Mouse (Mus musculus) midbrain, postnatal 0 days (tissue): Measurements from ENCODE around the gene Ier5l. TPM values are rescaled to one million over a fixed set of nuclear protein-coding genes. Genes with fewer than 3 reads are reported as not detected.

ENCODE experiments used
- ATAC-seq: fragments of 200-750 bp; cut with Nextera tagmentation; 2 replicates; pipeline ENCODE4 v1.8.0; 2017; ENCODE audit warnings: moderate number of reproducible peaks, mild to moderate bottlenecking, moderate TSS enrichment, moderate library complexity; ENCODE audit not compliant: low FRiP score
- DNase-seq: peaks from one replicate; pipeline ENCODE4 v3.0.0-alpha.2; 2015; ENCODE audit warnings: low spot score
- H3K27ac ChIP-seq: fragments of 300-500 bp; sonication (generic); 2 replicates; pipeline ENCODE4 v1.5.1; 2014; ENCODE audit warnings: low read depth, mild to moderate bottlenecking, low read length, mixed read lengths
- H3K27me3 ChIP-seq: fragments of 300-500 bp; sonication (generic); 2 replicates; pipeline ENCODE4 v1.6.1; 2014; ENCODE audit warnings: low read length, control low read depth, mixed read lengths; ENCODE audit not compliant: insufficient read depth
- H3K36me3 ChIP-seq: fragments of 300-500 bp; sonication (generic); 2 replicates; pipeline ENCODE4 v1.6.1; 2014; ENCODE audit warnings: low read length, control low read depth, mixed read lengths; ENCODE audit not compliant: insufficient read depth
- H3K4me1 ChIP-seq: fragments of 300-500 bp; sonication (generic); 2 replicates; pipeline ENCODE4 v1.6.1; 2014; ENCODE audit warnings: mild to moderate bottlenecking, control low read depth, antibody characterized with exemption, low read length, mixed read lengths; ENCODE audit not compliant: insufficient read depth
- H3K4me2 ChIP-seq: fragments of 300-500 bp; sonication (generic); 2 replicates; pipeline ENCODE4 v1.6.1; 2014; ENCODE audit warnings: low read depth, mild to moderate bottlenecking, low read length, mixed read lengths; ENCODE audit not compliant: poor library complexity, severe bottlenecking
- H3K4me3 ChIP-seq: fragments of 300-500 bp; sonication (generic); 2 replicates; pipeline ENCODE4 v1.5.1; 2014; ENCODE audit warnings: low read depth, mild to moderate bottlenecking, low read length, moderate library complexity
- H3K9ac ChIP-seq: fragments of 300-500 bp; sonication (generic); replicated peaks from 2 replicates; pipeline ENCODE4 v1.6.1; 2014; ENCODE audit warnings: mild to moderate bottlenecking, low read length, moderate library complexity, mixed read lengths; ENCODE audit not compliant: poor library complexity, severe bottlenecking
- H3K9me3 ChIP-seq: fragments of 300-500 bp; sonication (generic); 2 replicates; pipeline ENCODE4 v1.6.1; 2016; ENCODE audit warnings: low read length, control low read depth
- CTCF ChIP-seq: IDR thresholded peaks from 2 replicates; pipeline ENCODE4 v1.5.1; 2016; ENCODE audit warnings: antibody characterized with exemption, mild to moderate bottlenecking
- WGBS: fragments of 180-500 bp; shearing (Covaris S2); extraction: QIAGEN DNeasy Blood & Tissue Kit; methylation state at CpG from one replicate; pipeline ENCODE4 v1.1.7; 2014; 5-methylcytosine and 5-hydroxymethylcytosine counted together
- polyA plus RNA-seq: library from polyadenylated mRNA; unstranded; fragments of >200 nt; fragmentation: Nextera tagmentation; extraction: Ambion mirVana; gene quantifications from 2 replicates; pipeline ENCODE4 v1.2.1, GENCODE M21; 2015
- total RNA-seq: library from RNA; depleted of rRNA; stranded (reverse); fragments of >200 nt; gene quantifications from 2 replicates; pipeline ENCODE4 v1.2.3, GENCODE M21; 2014; rRNA removed

Gene Ier5l
- total RNA-seq (23.6 and 28.2 TPM in 2 replicates), polyA plus RNA-seq (2.6 and 3.2 TPM in 2 replicates)

GRCm38 (mm10) chr2:30474039-30474438, at the start of gene Ier5l:
Ier5l (minus strand) TSS chr2:30474219.
- Histone ChIP-seq H3K27me3 (no peaks in the 10 kb centered on the region), H3K9ac (peak within 1 kb of the TSS; percentile 82), H3K36me3 (no peaks in the 10 kb centered on the region), H3K4me2 (peak within 1 kb of the TSS; percentile 98), H3K4me3 (peak within 1 kb of the TSS; percentile 87), H3K4me1 (peaks cover 11% of the 10 kb centered on the region; the same call in 1 of the 2 replicates), H3K27ac (peak within 1 kb of the TSS; percentile 87), H3K9me3 (no peaks in the 10 kb centered on the region)
- TF ChIP-seq CTCF = no peak; the same call in 1 of the 2 replicates
- ATAC-seq = peak; percentile 89
- DNase-seq = peak; percentile 98
- under 1% methylated on average over 37 of the region's 37 CpGs for WGBS

GRCm38 (mm10) chr2:30523727-30524126, 49.7 kb upstream of the Ier5l start:
- 79% methylated on average over 8 of the region's 8 CpGs for WGBS
- no peak overlapping the region for H3K9ac ChIP-seq
- DNase-seq (no peak), ATAC-seq (no peak)
- no peak overlapping the region for H3K27ac ChIP-seq
- no peak overlapping the region for H3K4me3 ChIP-seq
- H3K4me1 ChIP-seq = no peaks in the 10 kb centered on the region
- no peaks in the 10 kb centered on the region for H3K36me3 ChIP-seq
- TF ChIP-seq CTCF = no peak
- no peaks in the 10 kb centered on the region for H3K27me3 ChIP-seq
- no peaks in the 10 kb centered on the region for H3K9me3 ChIP-seq
- H3K4me2 ChIP-seq = no peak overlapping the region

DNA sequence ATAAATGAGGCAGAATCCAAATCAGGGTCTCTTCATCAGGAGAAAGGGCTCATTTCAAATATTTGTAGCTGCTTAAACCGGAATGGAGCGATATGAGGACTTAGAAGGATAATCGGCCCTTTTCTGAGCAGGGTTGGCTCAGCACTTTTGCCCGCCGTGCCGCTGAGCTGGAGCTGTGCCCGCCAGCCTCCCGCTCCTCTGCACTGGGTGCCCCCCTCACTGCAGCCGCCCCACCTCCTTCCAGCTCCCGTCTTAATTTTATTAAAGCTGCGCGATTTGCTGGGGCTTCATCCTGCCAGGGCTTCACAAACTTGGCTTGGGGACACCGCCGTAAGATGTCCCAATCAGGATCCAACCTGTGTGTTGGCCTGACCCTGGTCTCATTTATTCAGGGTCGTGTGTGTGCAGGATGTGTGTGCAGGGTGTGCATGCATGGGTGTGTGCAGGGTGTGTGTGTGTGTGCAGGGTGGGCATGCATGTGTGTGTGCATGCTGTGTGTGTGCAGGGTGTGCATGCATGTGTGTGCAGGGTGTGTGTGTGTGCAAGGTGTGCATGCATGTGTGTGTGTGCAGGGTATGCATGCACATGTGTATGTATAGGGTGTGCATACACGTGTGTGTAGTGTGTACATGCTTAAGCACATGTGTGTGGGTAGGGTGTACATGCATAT, 36.8 kb upstream of the Ier5l start:
- ATAC-seq = 0 out of 2 replicates have a peak, but pooled peaks have one; percentile 38
- WGBS = 46% methylated on average over 16 of the region's 16 CpGs

GRCm38 (mm10) chr2:30507138-30507727, 33.2 kb upstream of the Ier5l start:
- no peak overlapping the region for H3K4me2 ChIP-seq
- no peaks in the 10 kb centered on the region for H3K4me1 ChIP-seq
- no peaks in the 10 kb centered on the region for H3K36me3 ChIP-seq
- H3K27me3 ChIP-seq = no peaks in the 10 kb centered on the region
- no peak for ATAC-seq
- WGBS = 63% methylated on average over 11 of the region's 11 CpGs
- H3K9ac ChIP-seq = no peak overlapping the region
- no peak overlapping the region for H3K4me3 ChIP-seq
- no peak for DNase-seq
- TF ChIP-seq CTCF = no peak
- H3K27ac ChIP-seq = no peak overlapping the region
- no peaks in the 10 kb centered on the region for H3K9me3 ChIP-seq

More for the DNA sequence above, 36.8 kb upstream of the Ier5l start:
- no peak overlapping the region for H3K4me2 ChIP-seq
- H3K27me3 ChIP-seq = no peaks in the 10 kb centered on the region
- no peaks in the 10 kb centered on the region for H3K36me3 ChIP-seq
- no peak for TF ChIP-seq CTCF
- DNase-seq = peak; percentile 11
- peak overlapping the region; percentile 36; the same call in 1 of the 2 replicates for H3K9ac ChIP-seq
- no peaks in the 10 kb centered on the region for H3K9me3 ChIP-seq
- no peak overlapping the region for H3K27ac ChIP-seq
- H3K4me3 ChIP-seq = no peak overlapping the region
- H3K4me1 ChIP-seq = 0 out of 2 replicates have a peak, but pooled peaks cover 5% of the 10 kb centered on the region

GRCm38 (mm10) chr2:30503677-30504621, 29.9 kb upstream of the Ier5l start:
- H3K4me3 ChIP-seq = no peak overlapping the region
- 38% methylated on average over 23 of the region's 23 CpGs for WGBS
- H3K27me3 ChIP-seq = no peaks in the 10 kb centered on the region
- H3K4me1 ChIP-seq = no peaks in the 10 kb centered on the region
- no peak for ATAC-seq
- no peak overlapping the region for H3K9ac ChIP-seq
- H3K36me3 ChIP-seq = no peaks in the 10 kb centered on the region
- no peak for TF ChIP-seq CTCF
- peak overlapping the region; percentile 34 for H3K27ac ChIP-seq
- no peak overlapping the region for H3K4me2 ChIP-seq
- DNase-seq = peak; percentile 53
- no peaks in the 10 kb centered on the region for H3K9me3 ChIP-seq
